12 mouse cellular contexts compared by ENCODE assay signal in the genomic region with DNA sequence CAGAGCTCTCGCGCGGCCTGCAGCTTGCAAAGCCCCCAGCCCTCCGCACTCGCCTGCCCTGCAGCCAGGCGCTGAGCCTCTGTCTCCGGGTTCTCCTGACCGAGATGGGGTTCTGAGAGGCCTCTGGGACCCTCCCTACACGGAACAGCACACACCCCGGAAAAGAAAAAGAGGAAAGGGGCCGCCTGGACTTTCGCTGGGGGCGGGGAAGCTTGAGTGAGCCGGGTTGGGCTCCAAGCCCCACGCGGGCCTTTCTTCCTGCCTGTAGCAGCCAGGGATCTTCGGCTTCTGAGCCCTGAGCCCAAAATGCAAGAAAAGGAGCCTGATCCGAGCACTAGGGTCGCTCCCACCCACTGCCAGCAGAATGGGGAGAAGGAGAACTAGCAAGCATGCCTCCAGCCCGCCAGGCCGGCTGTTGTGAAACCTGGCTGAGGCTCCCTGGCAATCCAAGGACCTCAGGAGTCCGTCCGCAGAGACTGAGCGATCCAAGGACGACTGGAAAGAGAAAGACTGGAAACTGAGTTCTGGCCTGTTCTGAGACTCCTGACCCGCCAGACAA. TPM values are rescaled to one million over a fixed set of nuclear protein-coding genes. Genes with fewer than 3 reads are reported as not detected.
DNase-seq lines count a peak whose midpoint lies in the region; ATAC-seq lines count a peak whose summit lies in the region.
"Had no signal": no experiment of that assay in that cellular context is flagged by ENCODE, and none has a peak within 500 bp of the region (broad histone marks: within the 10 kb centered on the region; RNA-seq: fewer than 3 reads in every experiment).

No protein-coding gene starts in this region.

- H3K9me3 ChIP-seq in midbrain, embryonic 10.5 days (replicated peaks), result no peaks in the 10 kb centered on the region
- H3K9me3 ChIP-seq in midbrain, embryonic 13.5 days, result no peaks in the 10 kb centered on the region
- H3K9me3 ChIP-seq in limb, embryonic 10.5 days (replicated peaks), result no peaks in the 10 kb centered on the region

- peaks cover 100% of the 10 kb centered on the region for H3K27me3 ChIP-seq in midbrain, embryonic 10.5 days (ENCODE audit: low read depth, poor library complexity, severe bottlenecking)
- H3K27me3 ChIP-seq in midbrain, embryonic 13.5 days, result peaks cover 99% of the 10 kb centered on the region
- peaks cover 97% of the 10 kb centered on the region for H3K27me3 ChIP-seq in limb, embryonic 10.5 days (ENCODE audit: low read depth, poor library complexity, severe bottlenecking)

- intact Hi-C loops in gastrocnemius, postnatal 14 days (cut with DNase I; ENCODE audit: low total_unique reads), result loop anchor here (5.0 kb wide), 1 partner anchor 155 kb away; a partner anchor contains a TSS

- peak; percentile 47 for DNase-seq in gastrocnemius, postnatal 25 days
- no peak for DNase-seq in gastrocnemius, postnatal 14 days
- DNase-seq in midbrain, embryonic 10.5 days (ENCODE audit: low spot score), result peak; percentile 61
- DNase-seq in limb, embryonic 10.5 days (ENCODE audit: low spot score), result peak; percentile 68
- peak; percentile 64 for DNase-seq in testis, postnatal 10 days (ENCODE audit: low spot score)
- no peak for DNase-seq in right cerebral cortex, postnatal 10 days (ENCODE audit: low spot score in 2 of 2)
- no peak for DNase-seq in thymus, adult 18-20 months
- DNase-seq: heart, adult 2 months; layer of hippocampus, postnatal 36 days had no signal

- under 1% methylated on average over 26 of the region's 26 CpGs for WGBS in midbrain, embryonic 10.5 days
- WGBS in midbrain, embryonic 13.5 days, result 1% methylated on average over 26 of the region's 26 CpGs
- 3% methylated on average over 26 of the region's 26 CpGs for WGBS in limb, embryonic 10.5 days

- peaks cover 13% of the 10 kb centered on the region for H3K4me1 ChIP-seq in midbrain, embryonic 10.5 days
- peaks cover 7% of the 10 kb centered on the region; the same call in 1 of the 2 replicates for H3K4me1 ChIP-seq in midbrain, embryonic 13.5 days (replicated peaks)
- H3K4me1 ChIP-seq in limb, embryonic 10.5 days, result peaks cover 98% of the 10 kb centered on the region

- H3K27ac ChIP-seq in midbrain, embryonic 10.5 days (replicated peaks), result no peak overlapping the region
- no peak overlapping the region for H3K27ac ChIP-seq in midbrain, embryonic 13.5 days
- peak overlapping the region; percentile 90 for H3K27ac ChIP-seq in limb, embryonic 10.5 days
- H3K27ac ChIP-seq: heart, adult 2 months had no signal

- H3K4me2 ChIP-seq in midbrain, embryonic 13.5 days (replicated peaks), result no peak overlapping the region

- no peak for ATAC-seq in midbrain, embryonic 13.5 days

- no peaks in the 10 kb centered on the region for H3K36me3 ChIP-seq in midbrain, embryonic 10.5 days
- no peaks in the 10 kb centered on the region for H3K36me3 ChIP-seq in midbrain, embryonic 13.5 days
- H3K36me3 ChIP-seq in limb, embryonic 10.5 days, result no peaks in the 10 kb centered on the region; the same call in 1 of the 2 replicates

- no peak overlapping the region for H3K4me3 ChIP-seq in midbrain, embryonic 10.5 days
- no peak overlapping the region for H3K4me3 ChIP-seq in midbrain, embryonic 13.5 days (replicated peaks)
- H3K4me3 ChIP-seq in limb, embryonic 10.5 days, result peak overlapping the region; percentile 45
- H3K4me3 ChIP-seq: heart, adult 2 months had no signal

- H3K9ac ChIP-seq in midbrain, embryonic 13.5 days (replicated peaks), result no peak overlapping the region

RNA-seq across cellular contexts. Expression of a gene that starts 6.7 kb away (rescaled TPM):
- 1 to 10 TPM; 3.8 to 4.1 TPM for total RNA-seq in gastrocnemius, postnatal 25 days (2021)
- total RNA-seq in gastrocnemius, postnatal 14 days (2021), result 1 to 10 TPM; 3.8 to 5.0 TPM
- polyA plus RNA-seq in midbrain, embryonic 10.5 days (2016; fragmentation: Nextera tagmentation; extraction: Ambion mirVana), result not detected in 2 replicates
- 0.10 and 0.11 TPM in 2 replicates for polyA plus RNA-seq in midbrain, embryonic 13.5 days (2015; fragmentation: Nextera tagmentation; extraction: Ambion mirVana)
- polyA plus RNA-seq in limb, embryonic 10.5 days (2016; fragmentation: Nextera tagmentation; extraction: Ambion mirVana), result 9.1 and 9.8 TPM in 2 replicates
- total RNA-seq: heart, adult 2 months; layer of hippocampus, postnatal 36 days; neutrophil, adult 5-6 weeks had no signal

RNA-seq across cellular contexts. Expression of a gene that starts 13.9 kb away (rescaled TPM):
- 1 to 10 TPM; 5.3 to 8.1 TPM for total RNA-seq in gastrocnemius, postnatal 25 days (2021)
- total RNA-seq in gastrocnemius, postnatal 14 days (2021), result 1 to 10 TPM; 5.2 to 5.9 TPM
- polyA plus RNA-seq in midbrain, embryonic 10.5 days (2016; fragmentation: Nextera tagmentation; extraction: Ambion mirVana), result not detected in 2 replicates
- polyA plus RNA-seq in midbrain, embryonic 13.5 days (2015; fragmentation: Nextera tagmentation; extraction: Ambion mirVana), result not detected in 2 replicates
- polyA plus RNA-seq in limb, embryonic 10.5 days (2016; fragmentation: Nextera tagmentation; extraction: Ambion mirVana), result 10.1 and 10.2 TPM in 2 replicates
- total RNA-seq: heart, adult 2 months; layer of hippocampus, postnatal 36 days; neutrophil, adult 5-6 weeks had no signal
- polyA plus RNA-seq: heart, adult 2 months had no signal

RNA-seq across cellular contexts. Expression of a gene that starts 21.6 kb away (rescaled TPM):
- 1 to 10 TPM; 1.3 to 1.6 TPM for total RNA-seq in gastrocnemius, postnatal 25 days (2021)
- total RNA-seq in gastrocnemius, postnatal 14 days (2021), result 1 to 10 TPM; 1.1 to 1.2 TPM
- polyA plus RNA-seq in midbrain, embryonic 10.5 days (2016; fragmentation: Nextera tagmentation; extraction: Ambion mirVana), result not detected in 2 replicates
- not detected in 2 replicates for polyA plus RNA-seq in midbrain, embryonic 13.5 days (2015; fragmentation: Nextera tagmentation; extraction: Ambion mirVana)
- polyA plus RNA-seq in limb, embryonic 10.5 days (2016; fragmentation: Nextera tagmentation; extraction: Ambion mirVana), result 5.1 and 6.0 TPM in 2 replicates
- total RNA-seq: heart, adult 2 months; layer of hippocampus, postnatal 36 days; neutrophil, adult 5-6 weeks had no signal
- polyA plus RNA-seq: embryonic facial prominence, embryonic 11.5 days; heart, adult 2 months had no signal

RNA-seq across cellular contexts. Expression of a gene that starts 35.8 kb away (rescaled TPM):
- 1 to 10 TPM; 4.6 to 6.5 TPM for total RNA-seq in gastrocnemius, postnatal 25 days (2021)
- total RNA-seq in gastrocnemius, postnatal 14 days (2021), result 1 to 10 TPM; 5.7 to 5.8 TPM
- polyA plus RNA-seq in midbrain, embryonic 10.5 days (2016; fragmentation: Nextera tagmentation; extraction: Ambion mirVana), result not detected in 2 replicates
- polyA plus RNA-seq in midbrain, embryonic 13.5 days (2015; fragmentation: Nextera tagmentation; extraction: Ambion mirVana), result not detected in 2 replicates
- polyA plus RNA-seq in limb, embryonic 10.5 days (2016; fragmentation: Nextera tagmentation; extraction: Ambion mirVana), result 4.4 and 6.9 TPM in 2 replicates
- total RNA-seq: heart, adult 2 months; layer of hippocampus, postnatal 36 days; neutrophil, adult 5-6 weeks had no signal
- polyA plus RNA-seq: embryonic facial prominence, embryonic 11.5 days; heart, adult 2 months had no signal

RNA-seq across cellular contexts. Expression of a gene that starts 44.8 kb away (rescaled TPM):
- 1 to 10 TPM; 1.6 to 1.8 TPM for total RNA-seq in gastrocnemius, postnatal 25 days (2021)
- total RNA-seq in gastrocnemius, postnatal 14 days (2021), result 1 to 10 TPM; 1.4 to 1.8 TPM
- polyA plus RNA-seq in midbrain, embryonic 10.5 days (2016; fragmentation: Nextera tagmentation; extraction: Ambion mirVana), result 0.04 and 0.06 TPM in 2 replicates
- polyA plus RNA-seq in midbrain, embryonic 13.5 days (2015; fragmentation: Nextera tagmentation; extraction: Ambion mirVana), result 0.09 TPM in 1 of 2 replicates, not detected in the other
- polyA plus RNA-seq in limb, embryonic 10.5 days (2016; fragmentation: Nextera tagmentation; extraction: Ambion mirVana), result 10.6 and 12.7 TPM in 2 replicates
- total RNA-seq: heart, adult 2 months; layer of hippocampus, postnatal 36 days; neutrophil, adult 5-6 weeks had no signal

Comparison
In these comparisons a context has a peak if more than half of its experiments do, and no peak if none do; other contexts are left out.
1. DNase-seq: peak in gastrocnemius, postnatal 25 days (single experiment), midbrain, embryonic 10.5 days (single experiment), limb, embryonic 10.5 days (single experiment) and testis, postnatal 10 days (single experiment); none in gastrocnemius, postnatal 14 days (single experiment), right cerebral cortex, postnatal 10 days (0 of 2) and thymus, adult 18-20 months (0 of 2).
2. RNA of a gene that starts 13.9 kb away (polyA plus RNA-seq): 10.1 to 10.2 TPM in limb, embryonic 10.5 days; not detected in midbrain, embryonic 10.5 days and not detected in midbrain, embryonic 13.5 days; every median in the first group is over 10 times any median in the second.